Mouse (Mus musculus): ENCODE measurements around the gene Klk6. TPM values are rescaled to one million over a fixed set of nuclear protein-coding genes. Genes with fewer than 3 reads are reported as not detected.

Gene Klk6
- polyA plus RNA-seq, 1 experiment: not detected

GRCm38 (mm10) chr7:43796355-43796754 is 27.9 kb upstream of the Klk6 start:
- WGBS: 7% methylated on average over 8 of the region's 8 CpGs
- H3K4me1 ChIP-seq (ENCODE audit: control insufficient read depth, insufficient read depth, insufficient read length, low read length): 0 out of 2 replicates have a peak, but pooled peaks cover 3% of the 10 kb centered on the region
- no peaks in the 10 kb centered on the region for H3K36me3 ChIP-seq (ENCODE audit: control insufficient read depth, insufficient read depth, low read length)
- no peak overlapping the region for H3K27ac ChIP-seq (ENCODE audit: insufficient read depth, low read depth, low read length)
- H3K27me3 ChIP-seq (ENCODE audit: control insufficient read depth, insufficient read depth, low read length): peaks cover 5% of the 10 kb centered on the region; the same call in 1 of the 2 replicates
- no peak for TF ChIP-seq CTCF (IDR thresholded peaks at IDR 0.05; ENCODE audit: extremely low read depth, insufficient read length, insufficient replicate concordance, low read depth, low read length)
- no peak for TF ChIP-seq POLR2A (IDR thresholded peaks at IDR 0.05; ENCODE audit: low read depth, low read length)
- H3K4me3 ChIP-seq (ENCODE audit: low read depth, low read length): no peak overlapping the region

GRCm38 (mm10) chr7:43797333-43797769 is 26.9 kb upstream of the Klk6 start, which contains the start of gene Klk8:
Gene Klk8 (plus strand): TSS chr7:43797577.
- no peak within 1 kb of the TSS for H3K27ac ChIP-seq (ENCODE audit: insufficient read depth, low read depth, low read length)
- 0 out of 2 replicates have a peak, but pooled peaks cover 3% of the 10 kb centered on the region for H3K4me1 ChIP-seq (ENCODE audit: control insufficient read depth, insufficient read depth, insufficient read length, low read length)
- peak within 1 kb of the TSS; percentile 59 for H3K4me3 ChIP-seq (ENCODE audit: low read depth, low read length)
- no peaks in the 10 kb centered on the region for H3K36me3 ChIP-seq (ENCODE audit: control insufficient read depth, insufficient read depth, low read length)
- H3K27me3 ChIP-seq (ENCODE audit: control insufficient read depth, insufficient read depth, low read length): peaks cover 5% of the 10 kb centered on the region; the same call in 1 of the 2 replicates
- no peak for TF ChIP-seq CTCF (IDR thresholded peaks at IDR 0.05; ENCODE audit: extremely low read depth, insufficient read length, insufficient replicate concordance, low read depth, low read length)
- TF ChIP-seq POLR2A (IDR thresholded peaks at IDR 0.05; ENCODE audit: low read depth, low read length): no peak
- 1% methylated on average over 28 of the region's 28 CpGs for WGBS

- peaks cover 5% of the 10 kb centered on the region; the same call in 1 of the 2 replicates for H3K27me3 ChIP-seq (ENCODE audit: control insufficient read depth, insufficient read depth, low read length)
- H3K4me3 ChIP-seq (ENCODE audit: low read depth, low read length): peak overlapping the region; percentile 59
- 0 out of 2 replicates have a peak, but pooled peaks cover 3% of the 10 kb centered on the region for H3K4me1 ChIP-seq (ENCODE audit: control insufficient read depth, insufficient read depth, insufficient read length, low read length)
- 41% methylated on average over 13 of the region's 13 CpGs for WGBS
- no peaks in the 10 kb centered on the region for H3K36me3 ChIP-seq (ENCODE audit: control insufficient read depth, insufficient read depth, low read length)
- H3K27ac ChIP-seq (ENCODE audit: insufficient read depth, low read depth, low read length): no peak overlapping the region
- TF ChIP-seq CTCF (IDR thresholded peaks at IDR 0.05; ENCODE audit: extremely low read depth, insufficient read length, insufficient replicate concordance, low read depth, low read length) (no peak), POLR2A (IDR thresholded peaks at IDR 0.05; ENCODE audit: low read depth, low read length) (no peak)
Measured at GRCm38 (mm10) chr7:43797844-43798462, 26.3 kb upstream of the Klk6 start.

GRCm38 (mm10) chr7:43799876-43800275 is 24.4 kb upstream of the Klk6 start:
- H3K27ac ChIP-seq (ENCODE audit: insufficient read depth, low read depth, low read length): no peak overlapping the region
- 0 out of 2 replicates have a peak, but pooled peaks cover 3% of the 10 kb centered on the region for H3K4me1 ChIP-seq (ENCODE audit: control insufficient read depth, insufficient read depth, insufficient read length, low read length)
- TF ChIP-seq CTCF (IDR thresholded peaks at IDR 0.05; ENCODE audit: extremely low read depth, insufficient read length, insufficient replicate concordance, low read depth, low read length) (no peak), POLR2A (IDR thresholded peaks at IDR 0.05; ENCODE audit: low read depth, low read length) (no peak)
- WGBS: 79% methylated on average over 7 of the region's 7 CpGs
- peaks cover 5% of the 10 kb centered on the region; the same call in 1 of the 2 replicates for H3K27me3 ChIP-seq (ENCODE audit: control insufficient read depth, insufficient read depth, low read length)
- H3K4me3 ChIP-seq (ENCODE audit: low read depth, low read length): no peak overlapping the region
- H3K36me3 ChIP-seq (ENCODE audit: control insufficient read depth, insufficient read depth, low read length): no peaks in the 10 kb centered on the region

- Histone ChIP-seq H3K4me3 (ENCODE audit: low read depth, low read length) (no peak within 1 kb of the TSS), H3K27me3 (ENCODE audit: control insufficient read depth, insufficient read depth, low read length) (no peaks in the 10 kb centered on the region), H3K27ac (ENCODE audit: insufficient read depth, low read depth, low read length) (no peak within 1 kb of the TSS), H3K36me3 (ENCODE audit: control insufficient read depth, insufficient read depth, low read length) (no peaks in the 10 kb centered on the region), H3K4me1 (ENCODE audit: control insufficient read depth, insufficient read depth, insufficient read length, low read length) (no peaks in the 10 kb centered on the region)
- no peak for TF ChIP-seq CTCF (IDR thresholded peaks at IDR 0.05; ENCODE audit: extremely low read depth, insufficient read length, insufficient replicate concordance, low read depth, low read length)
- TF ChIP-seq POLR2A (IDR thresholded peaks at IDR 0.05; ENCODE audit: low read depth, low read length): no peak
- WGBS: 54% methylated on average over 5 of the region's 5 CpGs
Measured at GRCm38 (mm10) chr7:43810994-43811393, 13.3 kb upstream of the Klk6 start, which contains the start of gene Klk7. Gene Klk7 (plus strand): TSS chr7:43811294.

GRCm38 (mm10) chr7:43815211-43815610 is 9.1 kb upstream of the Klk6 start:
- Histone ChIP-seq H3K36me3 (ENCODE audit: control insufficient read depth, insufficient read depth, low read length) (no peaks in the 10 kb centered on the region), H3K27me3 (ENCODE audit: control insufficient read depth, insufficient read depth, low read length) (no peaks in the 10 kb centered on the region), H3K27ac (ENCODE audit: insufficient read depth, low read depth, low read length) (no peak overlapping the region), H3K4me3 (ENCODE audit: low read depth, low read length) (no peak overlapping the region), H3K4me1 (ENCODE audit: control insufficient read depth, insufficient read depth, insufficient read length, low read length) (no peaks in the 10 kb centered on the region)
- 83% methylated on average over 7 of the region's 7 CpGs for WGBS
- TF ChIP-seq POLR2A (IDR thresholded peaks at IDR 0.05; ENCODE audit: low read depth, low read length): no peak
- TF ChIP-seq CTCF (IDR thresholded peaks at IDR 0.05; ENCODE audit: extremely low read depth, insufficient read length, insufficient replicate concordance, low read depth, low read length): no peak

- H3K4me1 ChIP-seq (ENCODE audit: control insufficient read depth, insufficient read depth, insufficient read length, low read length): no peaks in the 10 kb centered on the region
Measured at GRCm38 (mm10) chr7:43816746-43817145, 7.6 kb upstream of the Klk6 start.

More at GRCm38 (mm10) chr7:43816746-43817145, 7.6 kb upstream of the Klk6 start:
- H3K4me3 ChIP-seq (ENCODE audit: low read depth, low read length): no peak overlapping the region
- H3K27ac ChIP-seq (ENCODE audit: insufficient read depth, low read depth, low read length): no peak overlapping the region
- no peaks in the 10 kb centered on the region for H3K27me3 ChIP-seq (ENCODE audit: control insufficient read depth, insufficient read depth, low read length)
- TF ChIP-seq POLR2A (IDR thresholded peaks at IDR 0.05; ENCODE audit: low read depth, low read length) (no peak), CTCF (IDR thresholded peaks at IDR 0.05; ENCODE audit: extremely low read depth, insufficient read length, insufficient replicate concordance, low read depth, low read length) (no peak)
- no peaks in the 10 kb centered on the region for H3K36me3 ChIP-seq (ENCODE audit: control insufficient read depth, insufficient read depth, low read length)

All from small intestine, adult 2 months (tissue).